Mouse (Mus musculus) spleen, adult 12 weeks (tissue): ENCODE measurements around the gene Focad.

Experiments
- DNase-seq: peaks from one replicate; pipeline ENCODE4 v3.0.0; 2022; ENCODE audit warnings: low spot score

The Focad gene

DNA sequence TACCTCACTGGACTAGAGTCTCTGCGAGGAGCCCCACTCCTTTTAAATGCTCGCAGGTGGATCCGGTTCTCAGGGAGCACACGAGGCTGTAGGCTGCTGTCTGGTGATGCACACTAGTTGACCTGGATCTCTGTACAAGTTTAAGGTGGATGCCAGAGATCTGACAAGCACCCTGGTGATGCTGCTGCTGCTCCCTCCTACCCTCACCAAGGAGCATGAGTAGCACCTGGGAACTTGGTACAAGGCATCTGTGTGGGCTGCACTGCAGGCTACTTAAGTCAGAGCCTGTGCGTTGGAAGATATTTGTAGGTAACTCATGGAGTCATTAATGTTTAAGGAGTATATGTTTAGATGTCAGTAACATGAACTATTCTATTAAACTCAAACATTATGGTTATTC, 62.5 kb downstream of the Focad start:
- no peak for DNase-seq

DNA sequence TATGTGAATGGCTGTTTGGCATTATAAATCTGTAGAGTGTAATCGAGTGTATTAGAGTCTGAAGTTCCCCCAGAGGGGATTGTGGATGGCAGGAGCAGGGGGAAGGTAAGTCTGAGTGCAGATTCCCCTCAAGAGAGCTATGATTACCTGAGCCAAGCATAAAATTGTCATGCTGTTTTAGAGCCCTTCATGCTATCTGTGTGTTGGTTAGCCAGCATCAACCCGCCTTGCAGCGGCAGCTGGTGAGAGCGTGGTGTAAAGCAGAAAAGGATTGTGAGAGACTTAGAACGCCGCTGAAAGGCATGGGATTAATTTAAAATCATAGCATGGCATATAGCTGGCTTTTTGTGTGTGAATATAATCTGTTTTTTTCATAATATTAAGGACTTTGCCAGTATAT, 63.2 kb downstream of the Focad start:
- no peak for DNase-seq

DNA sequence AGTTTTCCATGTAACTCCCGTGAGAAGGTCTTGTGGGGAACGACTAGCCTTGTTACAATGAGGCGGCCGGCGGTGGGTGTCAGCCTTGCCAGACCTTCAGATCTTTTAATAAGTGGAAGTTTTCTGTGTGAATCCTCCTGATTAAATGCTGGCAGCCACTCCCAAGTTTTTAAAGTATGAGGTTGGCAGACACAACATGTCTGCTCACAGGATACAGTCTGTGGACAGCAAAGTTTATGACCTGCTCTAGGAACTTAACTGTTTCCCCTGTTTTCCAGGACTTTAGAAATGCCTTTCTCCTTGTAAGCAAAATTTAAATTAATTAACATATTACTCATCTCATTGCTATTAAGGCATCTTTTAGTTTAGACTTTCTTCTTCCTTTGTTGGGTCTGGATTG, 64.8 kb downstream of the Focad start:
- DNase-seq: no peak

DNA sequence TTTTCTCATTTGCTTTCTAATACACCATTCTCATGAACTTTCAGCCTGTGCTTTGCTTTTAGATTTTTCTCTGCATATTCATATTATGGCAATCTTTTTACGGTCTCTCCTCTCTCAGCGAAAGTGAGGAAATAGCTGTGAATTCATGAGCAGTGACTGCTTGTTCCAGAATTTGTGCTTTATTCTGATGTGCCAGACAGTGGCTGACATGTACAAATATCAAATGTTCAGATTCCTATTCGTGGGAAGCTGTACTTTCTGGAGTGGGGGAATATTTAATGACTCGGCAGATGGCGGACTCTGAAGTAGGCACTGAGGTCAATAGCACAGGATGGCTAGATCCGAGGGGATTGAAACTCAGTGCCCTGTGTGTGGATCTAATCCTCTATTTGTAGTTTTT, 65.3 kb downstream of the Focad start:
- no peak for DNase-seq

DNA sequence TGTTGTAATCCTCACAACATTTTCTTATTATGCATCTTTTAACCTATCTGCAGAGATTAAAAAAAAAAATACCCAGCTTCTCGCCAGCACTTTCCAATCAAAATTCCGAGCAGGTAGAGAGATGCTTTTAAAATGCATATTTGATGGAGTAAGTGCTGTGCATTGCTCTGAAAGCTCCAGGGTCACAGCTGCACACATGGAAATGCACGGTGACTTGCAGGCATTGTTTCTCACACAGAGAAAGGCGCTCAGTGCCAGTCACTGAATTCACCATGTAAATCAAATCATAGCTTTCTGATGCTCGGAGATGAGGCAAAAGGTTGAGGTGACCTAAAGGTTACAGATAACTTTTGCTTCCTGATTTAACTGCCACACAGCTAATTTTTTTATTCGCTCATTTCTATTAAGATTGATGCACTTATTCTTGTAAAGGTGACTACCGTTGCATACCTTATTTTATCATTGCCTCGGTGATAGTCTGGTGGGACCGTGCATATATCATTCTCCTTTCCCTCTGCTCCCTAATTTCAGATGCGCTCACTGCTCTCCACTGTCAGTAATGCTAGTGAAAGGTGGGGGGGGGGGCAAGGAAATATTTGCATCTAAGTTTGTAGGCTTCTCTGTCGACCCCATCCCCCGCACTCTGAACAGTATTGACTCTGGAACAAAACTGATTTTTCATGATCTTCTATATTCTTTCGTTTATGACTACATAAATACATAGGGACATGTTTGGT, 69.2 kb downstream of the Focad start:
- DNase-seq: no peak

DNA sequence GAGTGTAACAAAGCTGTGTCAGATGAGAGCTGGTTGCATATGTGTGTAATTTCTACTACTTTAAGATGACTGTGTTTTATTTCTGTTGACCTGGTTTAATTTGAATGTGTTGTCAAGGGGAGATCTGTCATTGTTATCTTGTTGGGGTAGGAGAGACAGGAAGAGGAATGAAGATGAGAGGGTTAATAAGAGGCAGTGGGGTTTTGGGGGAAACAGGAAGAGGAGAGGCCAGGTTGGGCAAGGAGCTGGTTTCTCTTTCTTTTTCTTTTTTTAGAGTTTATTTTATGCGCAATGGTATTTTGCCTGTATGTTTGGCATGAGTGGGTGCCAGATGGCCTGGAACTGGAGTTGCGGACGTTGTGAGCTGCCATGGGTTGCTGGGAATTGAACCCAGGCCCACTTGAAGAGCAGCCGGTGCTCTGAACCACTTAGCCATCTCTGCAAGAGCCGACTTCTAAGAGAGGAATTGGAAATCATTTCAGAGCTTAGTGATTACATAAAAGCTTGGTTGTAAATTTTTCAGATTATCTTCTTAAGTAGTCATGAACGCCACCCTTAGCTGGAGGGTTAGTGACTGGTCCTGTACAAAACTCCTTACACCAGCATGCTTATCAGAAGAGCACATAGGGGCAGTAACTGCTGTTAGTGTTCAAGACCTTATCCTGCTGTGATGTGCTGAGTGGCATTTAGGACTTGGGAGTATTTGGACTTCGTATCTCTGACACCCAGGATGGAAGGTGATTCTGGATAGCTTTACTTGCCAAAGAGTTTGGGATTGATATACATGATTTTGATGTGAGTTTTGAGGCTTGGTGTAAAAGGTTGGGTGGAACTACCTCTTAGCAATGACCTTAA, 72.8 kb downstream of the Focad start:
- DNase-seq: no peak

DNA sequence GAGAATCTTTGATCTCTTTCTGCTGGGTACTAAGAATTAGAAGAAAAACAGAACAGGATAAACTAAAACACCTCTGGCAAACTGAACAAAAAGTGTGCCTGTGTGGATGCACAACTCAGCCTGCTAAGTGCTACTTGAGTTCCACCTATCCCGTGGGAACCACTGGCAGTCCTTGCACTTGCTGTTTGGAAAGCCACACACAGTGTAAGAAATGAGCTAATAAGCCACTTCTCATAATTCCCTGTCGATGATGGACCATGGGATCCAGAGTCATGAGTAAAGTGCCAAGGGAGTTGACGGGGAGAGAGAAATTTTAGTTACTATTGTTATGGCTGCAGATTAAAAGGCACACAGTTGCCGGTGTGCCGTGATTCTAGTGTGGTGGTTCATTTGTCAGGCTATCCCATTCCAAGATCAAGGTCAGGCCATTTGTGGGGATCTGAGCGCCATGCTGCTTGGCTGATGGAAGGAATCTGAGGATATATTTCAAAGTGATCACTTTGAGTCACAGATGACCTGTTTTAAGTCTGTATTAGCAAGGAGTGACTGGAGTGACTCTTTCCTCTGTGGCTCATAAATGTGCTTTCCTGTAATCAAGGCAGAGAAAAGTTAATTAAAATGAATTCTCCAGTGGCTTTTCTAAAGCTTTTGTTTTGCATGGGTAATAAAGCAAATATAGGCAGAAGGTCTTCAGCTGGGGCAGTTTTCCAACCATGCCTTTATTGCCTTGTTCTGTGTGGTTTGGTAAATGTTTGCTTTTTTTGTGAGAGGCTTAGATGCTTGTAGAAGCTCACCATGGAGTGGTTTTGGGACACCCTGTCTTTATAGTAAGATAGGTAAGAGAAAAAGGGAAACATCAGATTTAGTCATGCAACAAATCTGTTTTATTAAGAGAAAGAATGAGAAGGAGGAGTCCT, 80.9 kb downstream of the Focad start:
- DNase-seq: no peak

DNA sequence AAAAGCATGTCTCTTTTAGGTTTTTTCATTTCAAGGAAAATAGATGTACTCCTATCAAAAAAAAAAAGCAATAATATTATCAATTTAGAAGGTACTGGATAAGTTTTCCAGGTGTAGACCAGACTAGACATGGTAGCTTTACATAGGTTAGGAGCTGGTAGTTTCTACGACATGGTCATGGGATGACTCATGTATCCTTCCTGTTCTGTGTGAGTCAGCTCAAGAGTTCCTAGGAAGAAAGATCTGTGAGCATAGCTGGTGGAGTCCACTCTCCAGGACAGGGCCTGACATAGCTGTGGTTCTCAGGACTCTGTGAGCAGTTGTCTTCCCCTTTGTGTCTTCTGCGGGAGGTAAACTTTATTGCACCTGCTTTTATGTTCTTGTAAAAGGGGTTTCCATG, 84.9 kb downstream of the Focad start:
- no peak for DNase-seq

DNA sequence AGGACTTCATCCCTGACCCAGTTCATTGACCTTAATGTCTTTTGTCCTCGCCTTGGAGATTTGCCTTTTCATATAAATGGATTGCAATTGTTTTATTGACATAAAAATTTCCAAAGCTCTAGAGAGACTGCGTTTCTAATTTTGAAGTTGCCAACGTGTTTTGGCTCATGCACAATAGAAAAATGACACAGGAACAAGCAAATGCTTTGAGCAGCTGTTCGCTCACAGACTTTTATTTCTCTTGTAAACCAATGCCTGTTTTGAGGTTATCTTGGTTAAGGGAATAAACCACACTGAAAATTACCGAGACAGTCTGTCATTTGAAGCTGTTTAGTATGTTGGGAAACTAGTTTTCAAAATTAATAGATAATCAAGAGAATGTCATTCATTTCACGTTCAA, 89.9 kb downstream of the Focad start:
- no peak for DNase-seq

DNA sequence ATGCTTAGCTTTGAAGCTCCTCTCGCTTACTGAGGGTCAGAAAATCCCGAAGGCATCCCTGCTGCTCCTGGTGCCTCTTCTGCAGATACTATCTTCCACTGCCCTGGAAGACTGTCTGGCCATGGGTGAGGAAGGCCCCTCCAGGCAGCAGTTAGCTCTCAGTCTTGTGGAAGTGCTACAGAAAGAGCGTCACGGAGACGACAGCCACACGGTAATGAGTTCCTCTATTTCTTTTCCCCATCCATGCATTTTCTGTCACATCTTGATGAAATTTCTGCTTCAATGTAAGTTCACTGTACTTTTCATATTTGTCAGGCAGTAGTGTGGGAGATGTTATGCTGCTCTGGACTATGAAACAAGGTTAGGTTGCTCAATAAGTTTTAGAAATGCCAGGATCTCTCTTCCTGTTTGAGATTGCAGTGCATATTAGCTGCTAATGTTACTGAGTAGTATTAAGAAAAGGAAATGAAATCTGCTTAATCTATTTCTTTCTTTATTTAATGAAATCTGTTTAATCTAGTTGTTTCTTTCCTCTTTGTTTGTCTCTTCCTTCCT, 91.5 kb downstream of the Focad start:
- DNase-seq: no peak

DNA sequence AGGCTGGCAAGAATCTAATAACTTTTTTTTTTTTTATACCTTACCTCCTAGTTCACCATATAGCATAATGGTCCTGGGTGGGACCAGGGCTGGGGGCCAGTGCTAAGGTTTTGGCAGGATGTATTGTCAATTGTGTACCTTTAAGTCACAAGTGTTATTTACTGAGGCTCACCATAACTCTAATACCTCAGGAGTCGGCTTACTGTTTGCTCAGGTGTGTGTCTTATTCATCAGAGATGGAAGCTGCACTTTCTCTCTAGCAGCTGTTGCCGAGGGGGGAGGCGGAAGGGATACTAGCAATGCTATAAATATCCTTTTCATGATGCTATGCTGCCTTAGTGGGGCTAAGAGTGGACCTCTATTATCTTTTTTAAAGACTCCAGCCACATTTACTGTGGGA, 93.2 kb downstream of the Focad start:
- DNase-seq: no peak

DNA sequence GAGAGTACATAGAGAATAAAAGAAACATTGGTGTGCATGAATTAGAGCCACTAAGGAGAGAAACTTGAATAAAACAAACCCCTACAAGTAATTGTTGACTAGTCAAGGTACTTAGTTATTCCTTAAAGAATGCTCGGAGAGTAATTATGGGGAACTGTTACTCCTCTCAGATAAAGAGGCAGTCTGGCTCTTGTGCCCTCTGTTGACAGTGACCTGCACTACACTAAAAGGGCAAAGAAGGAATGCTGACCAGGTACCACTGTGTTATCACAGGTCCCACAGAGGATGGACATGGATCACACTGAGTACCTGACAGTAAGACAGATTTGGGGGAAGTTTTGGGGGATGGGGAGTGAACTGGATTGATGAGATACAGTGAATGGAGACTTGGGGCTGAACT, 95.1 kb downstream of the Focad start:
- DNase-seq: no peak

DNA sequence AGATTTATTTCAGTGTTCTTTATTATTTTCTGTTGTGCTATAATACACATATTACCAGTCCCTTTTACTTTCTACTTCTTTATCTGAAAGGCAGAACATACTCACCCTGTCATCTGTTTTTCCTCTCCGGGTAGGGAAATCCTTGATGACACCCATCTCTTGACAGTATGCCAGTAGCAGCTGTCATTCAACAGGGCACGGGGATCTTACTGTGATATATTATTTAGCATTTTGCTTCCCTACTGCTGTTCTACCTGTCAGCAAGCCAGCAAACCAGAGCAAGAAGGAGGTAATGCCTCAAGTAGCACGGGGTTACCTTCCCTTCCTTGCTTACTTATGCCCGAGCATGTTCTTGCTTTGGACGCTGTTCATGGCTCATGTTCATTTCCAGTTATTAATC, 99.8 kb downstream of the Focad start:
- DNase-seq: no peak

DNA sequence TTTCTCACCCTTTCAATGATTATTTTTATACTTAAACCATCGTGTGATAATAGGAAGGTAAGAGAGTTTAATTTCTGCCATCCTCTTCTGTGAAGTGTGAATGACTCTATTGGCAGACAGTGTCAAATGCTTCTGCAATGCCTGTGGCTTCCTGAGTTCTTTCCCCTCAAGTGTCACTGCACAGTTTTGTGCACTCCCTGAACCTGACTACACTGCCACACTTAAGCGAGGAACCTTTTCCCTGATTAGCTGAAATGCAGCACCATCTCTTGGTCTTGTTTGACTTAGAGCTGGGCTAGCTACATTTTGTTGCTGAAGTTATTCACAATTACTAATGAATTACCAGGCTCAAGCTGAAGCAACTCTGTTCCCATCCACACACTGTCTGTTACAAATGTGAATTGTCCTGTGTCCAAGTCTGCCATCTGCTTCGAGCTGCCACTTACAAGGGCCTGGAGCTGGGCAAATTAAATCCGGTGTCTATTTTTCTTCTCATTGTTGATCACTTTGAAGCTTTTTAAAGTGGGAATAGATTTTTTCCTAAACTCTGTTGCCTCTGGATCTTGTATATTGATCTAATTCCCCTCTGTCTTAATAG, 101.6 kb downstream of the Focad start:
- DNase-seq: no peak

DNA sequence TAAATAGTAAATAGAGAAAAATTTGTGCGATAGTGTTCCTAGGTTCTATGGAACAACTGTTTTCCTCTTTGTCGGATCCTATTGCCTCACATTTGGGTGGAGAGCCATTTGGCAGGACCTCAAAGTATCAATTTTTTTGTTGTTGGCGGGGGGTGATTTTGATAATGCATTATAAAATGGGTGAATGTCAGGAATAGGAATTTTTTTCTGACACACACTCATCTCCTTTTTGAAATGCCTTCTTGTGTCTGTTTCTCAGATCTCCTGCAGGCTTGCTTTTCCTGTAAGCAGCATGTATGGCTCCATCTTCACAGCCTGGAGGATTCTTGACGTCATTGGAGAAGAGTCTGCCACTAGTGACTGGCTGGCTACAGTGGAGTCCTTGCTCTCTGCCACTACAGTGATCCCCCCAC, 102.1 kb downstream of the Focad start:
- DNase-seq: no peak

DNA sequence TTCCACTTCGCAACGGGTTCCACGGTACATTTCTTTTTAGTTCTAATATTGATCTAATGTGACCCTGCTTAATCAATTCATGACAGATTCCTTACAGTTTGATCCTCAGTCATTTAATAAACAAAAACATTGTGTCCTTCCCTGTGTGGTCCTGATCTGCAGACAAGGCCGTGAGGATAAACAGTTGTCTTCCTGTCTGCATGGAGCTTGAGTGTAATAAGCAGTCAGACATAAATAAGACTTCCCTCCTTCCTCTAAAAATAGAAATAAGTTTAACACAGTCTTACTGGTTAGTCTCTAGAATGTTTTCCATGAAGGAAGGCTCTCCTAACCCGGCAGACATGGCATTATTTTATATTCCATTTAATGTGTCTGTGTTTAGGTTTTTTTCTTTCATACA, 102.8 kb downstream of the Focad start:
- DNase-seq: no peak

DNA sequence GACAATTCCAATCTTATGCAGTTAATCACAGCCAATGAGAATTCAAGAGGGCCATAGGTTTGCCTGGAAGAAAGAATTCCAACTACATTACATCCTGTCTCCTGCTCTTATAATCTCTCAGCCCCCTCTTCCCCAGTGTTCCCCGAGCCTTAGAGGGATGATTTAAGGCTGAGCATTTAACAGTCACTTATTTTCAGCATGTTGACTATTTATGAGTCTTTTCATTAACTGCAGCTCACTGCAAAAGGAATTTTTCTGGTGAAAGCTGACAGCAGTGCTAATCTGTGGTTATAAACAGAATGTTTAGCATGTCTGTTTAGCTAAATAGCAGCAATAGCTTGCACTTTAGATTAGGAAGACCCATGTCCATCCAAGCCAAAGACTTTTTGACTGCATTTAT, 104.8 kb downstream of the Focad start:
- no peak for DNase-seq

DNA sequence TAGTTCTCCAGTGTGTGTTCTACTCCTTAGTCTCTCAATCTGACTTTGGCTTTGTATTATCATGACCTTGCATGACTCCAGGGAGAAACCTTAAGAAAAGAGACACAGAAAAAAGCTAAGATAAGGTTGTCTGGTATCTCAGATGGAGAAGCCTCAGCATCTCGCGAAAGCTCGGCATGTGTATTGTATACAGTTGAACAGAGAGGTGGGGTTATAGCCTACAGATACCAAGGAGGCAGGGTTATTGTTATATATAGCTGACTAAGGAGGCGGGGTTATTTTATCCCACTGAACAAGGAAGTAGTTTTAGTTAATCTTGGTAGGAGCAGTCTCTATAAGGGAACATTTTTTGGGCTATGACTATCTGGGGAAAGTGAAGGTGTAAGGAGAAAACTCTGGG, 106.6 kb downstream of the Focad start:
- no peak for DNase-seq

DNA sequence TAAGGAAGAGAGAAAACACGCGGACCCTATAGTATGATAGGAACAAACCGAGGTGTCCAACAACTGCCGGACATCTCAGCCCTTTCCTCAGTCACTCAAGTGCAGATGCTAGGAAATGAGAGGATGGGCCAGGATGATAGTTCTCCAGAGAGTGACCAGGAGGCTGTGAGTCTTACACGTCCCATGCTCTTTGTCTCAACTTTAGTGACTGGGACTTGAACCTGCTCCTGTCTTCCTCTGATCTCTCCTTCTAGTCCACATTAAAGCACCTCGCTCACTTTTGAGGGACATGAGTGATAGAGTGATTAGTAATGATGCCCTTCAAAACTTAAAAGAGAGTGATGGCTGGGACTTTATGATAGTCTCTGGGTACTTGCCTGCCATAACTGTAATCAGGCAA, 114.2 kb downstream of the Focad start:
- DNase-seq: no peak

DNA sequence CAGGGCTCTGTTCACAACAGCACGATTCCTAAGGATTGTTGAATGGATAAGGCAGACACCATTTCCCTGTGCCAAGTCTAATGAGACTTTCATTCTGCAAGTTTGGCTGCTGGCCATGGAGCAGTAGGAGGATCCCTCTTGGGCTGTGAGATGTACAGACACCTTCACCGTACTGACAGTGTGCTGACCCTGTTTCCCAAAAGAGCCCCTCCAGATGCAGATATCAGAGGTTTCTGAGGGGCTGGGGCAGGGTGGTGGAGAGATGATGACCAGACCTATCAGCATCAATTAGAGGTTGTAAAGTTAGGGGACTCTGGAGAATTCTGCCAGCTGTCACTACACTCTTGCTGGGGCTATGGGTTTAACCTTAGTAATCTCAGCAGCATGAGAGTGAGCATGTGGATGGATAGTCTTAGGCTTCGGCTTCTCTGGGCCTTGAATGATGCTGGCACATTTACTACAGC, 115.0 kb downstream of the Focad start:
- DNase-seq: no peak

DNA sequence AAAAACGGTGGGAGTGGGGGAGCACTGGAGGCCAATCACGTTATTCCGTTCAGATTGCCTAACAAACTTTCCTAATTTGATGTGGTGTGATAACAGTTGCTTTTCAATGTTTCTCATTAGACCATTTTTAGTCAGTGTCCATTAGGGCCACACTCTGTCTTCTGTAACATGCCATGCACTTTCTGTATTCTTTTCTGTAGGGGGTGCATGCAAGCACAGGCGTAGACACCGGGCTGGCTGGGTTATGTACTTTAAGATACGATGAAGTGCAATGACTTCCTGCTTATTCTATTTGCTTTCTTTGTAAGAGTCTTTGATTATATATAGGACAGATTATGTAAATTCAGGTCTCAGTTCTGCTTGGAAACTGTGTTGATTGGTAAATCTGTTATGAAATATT, 116.2 kb downstream of the Focad start:
- no peak for DNase-seq
